Mouse (Mus musculus) embryo, embryonic 9.5 days (tissue): Measurements from ENCODE around the gene Gm49388.
A peak's percentile ranks its signal among the peaks of the same experiment; 100 is the strongest.

Source experiments
- DNase-seq: peaks from one replicate; pipeline ENCODE4 v3.0.0-alpha.2; 2017; ENCODE audit errors: extremely low spot score

The Gm49388 gene

GRCm38 (mm10) chr7:127840886-127841285 lies 55.5 kb downstream of the Gm49388 start:
- DNase-seq, result no peak

GRCm38 (mm10) chr7:127841340-127842000 lies 56.1 kb downstream of the Gm49388 start:
- DNase-seq, result peak; percentile 89

GRCm38 (mm10) chr7:127842001-127842718 lies 56.8 kb downstream of the Gm49388 start:
- DNase-seq, result peak; percentile 72

- DNase-seq, result no peak
Measured at GRCm38 (mm10) chr7:127849973-127850875, 64.8 kb downstream of the Gm49388 start.

- DNase-seq, result no peak
Measured at GRCm38 (mm10) chr7:127850906-127851305, 65.5 kb downstream of the Gm49388 start.
